Mouse (Mus musculus) heart, postnatal 0 days (tissue): ENCODE results near the gene Tbc1d20. TPM values are rescaled to one million over a fixed set of nuclear protein-coding genes. Genes with fewer than 3 reads are reported as not detected.
"Not testable (repeated sequence)": the region's sequence is repeated elsewhere in the genome, so short reads cannot be mapped to it uniquely, and the experiment has no call there.

ENCODE experiments used
- ATAC-seq: fragments of 200-750 bp; cut with Nextera tagmentation; 2 replicates; pipeline ENCODE4 v1.8.0; 2017; ENCODE audit warnings: low read depth, moderate number of reproducible peaks, moderate library complexity; ENCODE audit not compliant: insufficient read depth
- DNase-seq: peaks from one replicate; pipeline ENCODE4 v3.0.0-alpha.2; 2016; ENCODE audit warnings: low spot score
- H3K27ac ChIP-seq: fragments of 300-500 bp; sonication (generic); 2 replicates; pipeline ENCODE4 v1.5.1; 2014; ENCODE audit warnings: low read depth, mild to moderate bottlenecking
- H3K27me3 ChIP-seq: fragments of 300-500 bp; sonication (generic); 2 replicates; pipeline ENCODE4 v1.6.1; 2014; ENCODE audit warnings: low read length, mixed read lengths; ENCODE audit not compliant: control insufficient read depth, insufficient read depth
- H3K36me3 ChIP-seq: fragments of 300-500 bp; sonication (generic); replicated peaks from 2 replicates; pipeline ENCODE4 v1.6.1; 2014; ENCODE audit warnings: low read length, mixed read lengths; ENCODE audit not compliant: control insufficient read depth, insufficient read depth
- H3K4me1 ChIP-seq: fragments of 300-500 bp; sonication (generic); 2 replicates; pipeline ENCODE4 v1.6.1; 2014; ENCODE audit warnings: antibody characterized with exemption; ENCODE audit not compliant: control insufficient read depth, insufficient read depth
- H3K4me2 ChIP-seq: fragments of 300-500 bp; sonication (generic); 2 replicates; pipeline ENCODE4 v1.6.1; 2014; ENCODE audit warnings: low read depth, mild to moderate bottlenecking, low read length, moderate library complexity
- H3K4me3 ChIP-seq: fragments of 300-500 bp; sonication (generic); 2 replicates; pipeline ENCODE4 v1.5.1; 2014; ENCODE audit warnings: low read depth, low read length
- H3K9ac ChIP-seq: fragments of 300-500 bp; sonication (generic); replicated peaks from 2 replicates; pipeline ENCODE4 v1.6.1; 2014; ENCODE audit warnings: low read depth, low read length, mixed read lengths
- H3K9me3 ChIP-seq: fragments of 300-500 bp; sonication (generic); replicated peaks from 2 replicates; pipeline ENCODE4 v1.6.1; 2016; ENCODE audit warnings: low read length; ENCODE audit not compliant: control insufficient read depth
- CTCF ChIP-seq: IDR thresholded peaks from 2 replicates; pipeline ENCODE4 v1.5.1; 2016; ENCODE audit warnings: antibody characterized with exemption, control low read depth, low read depth
- EP300 ChIP-seq: IDR thresholded peaks from 2 replicates; pipeline ENCODE4 v1.6.1; 2016; ENCODE audit warnings: antibody characterized with exemption, low read depth
- WGBS: fragments of 180-500 bp; shearing (Covaris S2); extraction: QIAGEN DNeasy Blood & Tissue Kit; methylation state at CpG from one replicate; pipeline ENCODE4 v1.1.7; 2014; 5-methylcytosine and 5-hydroxymethylcytosine counted together
- polyA plus RNA-seq: library from polyadenylated mRNA; unstranded; fragments of >200 nt; fragmentation: Nextera tagmentation; extraction: Ambion mirVana; gene quantifications from 2 replicates; pipeline ENCODE4 v1.2.1, GENCODE M21; 2015
- total RNA-seq: library from RNA; depleted of rRNA; stranded (reverse); fragments of >200 nt; gene quantifications from 2 replicates; pipeline ENCODE4 v1.2.3, GENCODE M21; 2014; ENCODE audit warnings: low replicate concordance

Tbc1d20 gene
- total and polyA plus RNA-seq, 2 experiments from 2014 or later, result 22.8 to 65.8 TPM

GRCm38 (mm10) chr2:152287560-152287959 lies 6.1 kb upstream of the Tbc1d20 start:
- peaks cover 36% of the 10 kb centered on the region for H3K36me3 ChIP-seq
- no peak for TF ChIP-seq EP300
- TF ChIP-seq CTCF, result no peak
- no peaks in the 10 kb centered on the region for H3K4me1 ChIP-seq
- no peak overlapping the region for H3K4me2 ChIP-seq
- H3K4me3 ChIP-seq, result no peak overlapping the region
- 91% methylated on average over 5 of the region's 5 CpGs for WGBS
- H3K9me3 ChIP-seq, result no peaks in the 10 kb centered on the region
- no peak overlapping the region for H3K9ac ChIP-seq
- no peaks in the 10 kb centered on the region for H3K27me3 ChIP-seq
- no peak for DNase-seq
- ATAC-seq, result no peak
- no peak overlapping the region for H3K27ac ChIP-seq

- no peak for ATAC-seq
- no peaks in the 10 kb centered on the region for H3K27me3 ChIP-seq
- TF ChIP-seq CTCF (no peak), EP300 (no peak)
- no peak overlapping the region for H3K27ac ChIP-seq
- H3K9me3 ChIP-seq, result no peaks in the 10 kb centered on the region
- H3K9ac ChIP-seq, result no peak overlapping the region
- DNase-seq, result no peak
- H3K36me3 ChIP-seq, result peaks cover 31% of the 10 kb centered on the region
- H3K4me2 ChIP-seq, result no peak overlapping the region
- WGBS, result 58% methylated on average over 8 of the region's 8 CpGs
- 0 out of 2 replicates have a peak, but pooled peaks cover under 1% of the 10 kb centered on the region for H3K4me1 ChIP-seq
- H3K4me3 ChIP-seq, result no peak overlapping the region
These were observed 5.6 kb upstream of the Tbc1d20 start for GRCm38 (mm10) chr2:152288046-152288445.

- H3K4me3 ChIP-seq, H3K9ac ChIP-seq, H3K4me2 ChIP-seq, H3K27ac ChIP-seq, DNase-seq, ATAC-seq, H3K27me3 ChIP-seq, H3K4me1 ChIP-seq, H3K9me3 ChIP-seq: not testable (repeated sequence)
- H3K36me3 ChIP-seq, result peaks cover 17% of the 10 kb centered on the region
- WGBS, result 56% methylated on average over 2 of the region's 2 CpGs
These were observed 4.0 kb upstream of the Tbc1d20 start for GRCm38 (mm10) chr2:152289623-152290022.

GRCm38 (mm10) chr2:152292475-152292874 lies 1.2 kb upstream of the Tbc1d20 start:
- no peak overlapping the region for H3K27ac ChIP-seq
- H3K9me3 ChIP-seq, result no peaks in the 10 kb centered on the region
- TF ChIP-seq CTCF (no peak), EP300 (no peak)
- H3K27me3 ChIP-seq, result no peaks in the 10 kb centered on the region
- peaks cover 18% of the 10 kb centered on the region for H3K4me1 ChIP-seq
- ATAC-seq (no peak), DNase-seq (no peak)
- H3K9ac ChIP-seq, result no peak overlapping the region
- H3K36me3 ChIP-seq, result no peaks in the 10 kb centered on the region
- 68% methylated on average over 2 of the region's 2 CpGs for WGBS
- no peak overlapping the region for H3K4me3 ChIP-seq
- H3K4me2 ChIP-seq, result no peak overlapping the region

- no peak for TF ChIP-seq CTCF
- no peak for TF ChIP-seq EP300
- H3K9me3 ChIP-seq, result no peaks in the 10 kb centered on the region
- no peaks in the 10 kb centered on the region for H3K36me3 ChIP-seq
- H3K4me1 ChIP-seq, result peaks cover 26% of the 10 kb centered on the region
- peak overlapping the region; percentile 94 for H3K4me3 ChIP-seq
- peak overlapping the region; percentile 94 for H3K9ac ChIP-seq
- ATAC-seq, result peak; percentile 12; the same call in 1 of the 2 replicates
- no peak for DNase-seq
- 1% methylated on average over 15 of the region's 15 CpGs for WGBS
- peak overlapping the region; percentile 94; the same call in 1 of the 2 replicates for H3K27ac ChIP-seq
- no peaks in the 10 kb centered on the region for H3K27me3 ChIP-seq
- peak overlapping the region; percentile 84 for H3K4me2 ChIP-seq
These were observed 375 bp upstream of the Tbc1d20 start for GRCm38 (mm10) chr2:152293179-152293726.

GRCm38 (mm10) chr2:152294541-152294940 lies 913 bp downstream of the Tbc1d20 start:
- Histone ChIP-seq H3K27me3 (no peaks in the 10 kb centered on the region), H3K9ac (peak overlapping the region; percentile 94), H3K36me3 (no peaks in the 10 kb centered on the region), H3K27ac (no peak overlapping the region), H3K9me3 (no peaks in the 10 kb centered on the region), H3K4me2 (peak overlapping the region; percentile 84), H3K4me3 (peak overlapping the region; percentile 94), H3K4me1 (peaks cover 31% of the 10 kb centered on the region)
- TF ChIP-seq EP300, result no peak
- whole genome bisulfite sequencing, result 29% methylated on average over 5 of the region's 5 CpGs
- ATAC-seq, result no peak
- no peak for DNase-seq
